Mouse (Mus musculus) spleen, adult 2 months (tissue): ENCODE results near the gene D10Wsu102e. TPM values are rescaled to one million over a fixed set of nuclear protein-coding genes. Genes with fewer than 3 reads are reported as not detected.
"Not testable (repeated sequence)": the region's sequence is repeated elsewhere in the genome, so short reads cannot be mapped to it uniquely, and the experiment has no call there.

ENCODE experiments used
- DNase-seq, 2 experiments: peaks; one replicate each; pipeline versions ENCODE4 v3.0.0 to v3.0.0-alpha.2; 2012 to 2021; ENCODE audit warnings: low spot score in 2 of 2, low read depth in 1 of 2
- H3K27ac ChIP-seq: fragments of 200-500 bp; 2 replicates; pipeline ENCODE4 v1.5.1; 2012; ENCODE audit warnings: low read length, inconsistent platforms; ENCODE audit not compliant: insufficient read depth
- H3K27me3 ChIP-seq: fragments of 200-500 bp; 2 replicates; pipeline ENCODE4 v1.6.1; 2012; ENCODE audit warnings: mild to moderate bottlenecking, moderate library complexity, low read length, inconsistent platforms; ENCODE audit not compliant: control insufficient read depth, insufficient read depth
- H3K36me3 ChIP-seq: fragments of 200-500 bp; 2 replicates; pipeline ENCODE4 v1.6.1; 2012; ENCODE audit warnings: mild to moderate bottlenecking, low read length, inconsistent platforms; ENCODE audit not compliant: control insufficient read depth, insufficient read depth
- H3K4me1 ChIP-seq: fragments of 200-500 bp; 2 replicates; pipeline ENCODE4 v1.6.1; 2011; ENCODE audit warnings: inconsistent platforms; ENCODE audit not compliant: control insufficient read depth, insufficient read depth, insufficient read length
- H3K4me3 ChIP-seq: fragments of 200-500 bp; 2 replicates; pipeline ENCODE4 v1.5.1; 2011; ENCODE audit warnings: mild to moderate bottlenecking, inconsistent platforms; ENCODE audit not compliant: insufficient read depth, insufficient read length; ENCODE audit errors: extremely low read depth
- CTCF ChIP-seq: fragments of 200-500 bp; IDR thresholded peaks from 2 replicates; pipeline ENCODE4 v1.5.1; 2011; ENCODE audit warnings: mild to moderate bottlenecking, inconsistent platforms; ENCODE audit not compliant: insufficient read depth, insufficient read length, insufficient replicate concordance; ENCODE audit errors: extremely low read depth
- POLR2A ChIP-seq: fragments of 200-500 bp; IDR thresholded peaks from 2 replicates; pipeline ENCODE4 v1.6.1; 2011; ENCODE audit warnings: low read depth, low read length, inconsistent platforms
- WGBS: fragments of 180-500 bp; shearing (Covaris S2); methylation state at CpG from one replicate; pipeline ENCODE4 v1.1.7; 2018; 5-methylcytosine and 5-hydroxymethylcytosine counted together
- polyA plus RNA-seq: library from polyadenylated mRNA; depleted of rRNA; stranded (reverse); fragments of >200 nt; gene quantifications from 2 replicates; pipeline ENCODE4 v1.2.3, GENCODE M21; 2012

D10Wsu102e gene
- polyA plus RNA-seq, 1 experiment: 0.29 TPM

DNA sequence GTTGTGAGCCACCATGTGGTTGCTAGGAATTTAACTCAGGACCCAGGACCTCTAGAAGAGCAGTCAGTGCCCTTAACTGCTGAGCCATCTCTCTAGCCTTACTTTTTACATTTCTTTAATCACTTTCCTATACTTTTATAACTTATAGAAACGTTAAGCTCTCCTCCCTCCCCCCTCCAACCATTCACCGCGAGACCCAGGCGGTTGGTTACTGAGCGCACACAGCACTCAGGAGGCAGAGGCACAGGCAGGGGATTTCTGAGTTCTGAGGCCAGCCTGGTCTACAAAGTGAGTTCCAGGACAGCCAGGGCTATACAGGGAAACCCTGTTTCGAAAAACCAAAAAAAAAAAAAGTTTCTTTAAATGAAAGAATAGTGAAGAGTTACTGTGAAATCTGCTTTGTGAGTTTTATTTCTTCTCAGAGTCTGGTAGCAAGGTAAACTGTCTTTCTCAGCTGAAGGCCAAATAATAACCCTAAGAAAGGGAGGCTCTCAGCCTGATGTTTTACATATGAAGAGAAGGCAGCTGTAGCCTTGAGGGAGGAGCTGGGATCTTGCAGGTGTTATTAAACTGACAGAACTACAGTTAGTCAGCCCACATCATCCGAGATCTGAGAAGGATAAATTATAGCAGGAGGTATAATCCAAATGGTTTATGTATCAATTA is 14.2 kb upstream of the D10Wsu102e start:
- Histone ChIP-seq H3K4me1 (peaks cover 4% of the 10 kb centered on the region; the same call in 1 of the 2 replicates), H3K4me3 (no peak overlapping the region), H3K27ac (no peak overlapping the region), H3K27me3 (no peaks in the 10 kb centered on the region), H3K36me3 (no peaks in the 10 kb centered on the region)
- TF ChIP-seq POLR2A (no peak), CTCF (no peak)
- no peak for DNase-seq
- 72% methylated on average over 7 of the region's 7 CpGs for WGBS

GRCm38 (mm10) chr10:83346359-83346736 is 13.7 kb upstream of the D10Wsu102e start:
- DNase-seq: no peak
- H3K4me1 ChIP-seq: peaks cover 3% of the 10 kb centered on the region; the same call in 1 of the 2 replicates
- no peak overlapping the region for H3K27ac ChIP-seq
- H3K27me3 ChIP-seq: no peaks in the 10 kb centered on the region
- WGBS: 79% methylated on average over 5 of the region's 5 CpGs
- TF ChIP-seq POLR2A (no peak), CTCF (no peak)
- H3K36me3 ChIP-seq: no peaks in the 10 kb centered on the region
- no peak overlapping the region for H3K4me3 ChIP-seq

- DNase-seq: no peak
- no peaks in the 10 kb centered on the region for H3K36me3 ChIP-seq
- H3K27me3 ChIP-seq: no peaks in the 10 kb centered on the region
- no peak overlapping the region for H3K27ac ChIP-seq
- peaks cover 2% of the 10 kb centered on the region; the same call in 1 of the 2 replicates for H3K4me1 ChIP-seq
- TF ChIP-seq CTCF (no peak), POLR2A (no peak)
- 73% methylated on average over 7 of the region's 7 CpGs for WGBS
- H3K4me3 ChIP-seq: no peak overlapping the region
Observed at GRCm38 (mm10) chr10:83347494-83347893, 12.5 kb upstream of the D10Wsu102e start.

DNA sequence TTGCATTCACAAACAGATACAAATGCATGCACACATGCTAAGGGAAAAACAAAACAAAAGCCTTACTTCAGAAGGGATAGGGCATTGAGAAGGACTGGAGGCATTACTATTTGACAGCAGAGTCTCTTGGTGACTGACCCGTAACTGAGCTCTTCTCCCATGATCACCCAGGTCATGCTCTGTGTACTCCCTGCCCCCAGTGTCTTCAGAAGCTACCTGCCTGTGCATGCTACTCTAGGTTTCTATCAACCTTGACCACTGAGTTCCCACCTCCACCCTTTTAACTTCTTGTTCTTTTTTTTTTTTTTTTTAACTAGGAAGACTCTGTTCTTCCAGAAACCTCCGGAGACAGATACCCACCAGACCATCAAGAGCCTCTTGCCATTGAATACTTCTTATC is 9.3 kb upstream of the D10Wsu102e start:
- DNase-seq: no peak
- 71% methylated on average over 2 of the region's 2 CpGs for WGBS
- TF ChIP-seq CTCF (no peak), POLR2A (no peak)
- Histone ChIP-seq H3K36me3 (no peaks in the 10 kb centered on the region), H3K4me1 (peaks cover 2% of the 10 kb centered on the region; the same call in 1 of the 2 replicates), H3K4me3 (no peak overlapping the region), H3K27me3 (no peaks in the 10 kb centered on the region), H3K27ac (no peak overlapping the region)

GRCm38 (mm10) chr10:83351779-83352178 is 8.2 kb upstream of the D10Wsu102e start:
- WGBS: 92% methylated on average over 4 of the region's 4 CpGs
- not testable (repeated sequence) for DNase-seq, H3K36me3 ChIP-seq

GRCm38 (mm10) chr10:83353680-83354332 is 6.2 kb upstream of the D10Wsu102e start:
- 42% methylated on average over 14 of the region's 14 CpGs for WGBS
- Histone ChIP-seq H3K36me3 (no peaks in the 10 kb centered on the region), H3K4me3 (no peak overlapping the region), H3K27ac (peak overlapping the region; percentile 12; the same call in 1 of the 2 replicates), H3K27me3 (no peaks in the 10 kb centered on the region), H3K4me1 (peaks cover 2% of the 10 kb centered on the region; the same call in 1 of the 2 replicates)
- DNase-seq: no peak
- TF ChIP-seq POLR2A (no peak), CTCF (no peak)

More at GRCm38 (mm10) chr10:83351779-83352178, 8.2 kb upstream of the D10Wsu102e start:
- not testable (repeated sequence) for H3K27ac ChIP-seq, H3K4me1 ChIP-seq, H3K4me3 ChIP-seq, H3K27me3 ChIP-seq

DNA sequence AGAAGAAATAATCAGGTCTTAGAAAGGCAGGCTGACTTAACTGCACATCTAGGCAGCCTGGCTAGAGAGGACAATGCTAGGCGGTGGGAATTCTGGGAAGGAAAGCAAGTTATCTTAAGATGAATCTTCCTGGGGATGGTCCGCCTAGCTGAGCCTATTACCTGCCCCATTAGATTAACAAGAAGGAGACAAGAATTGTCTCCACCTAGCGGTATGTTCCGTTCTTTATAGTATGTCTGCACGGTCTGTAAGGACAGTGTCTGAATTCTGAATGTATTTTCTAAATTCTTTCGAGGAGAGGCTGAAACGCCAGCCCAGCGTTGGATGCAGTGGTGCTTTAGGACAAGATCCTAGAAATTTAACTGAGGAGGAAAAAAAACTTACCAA is 5.7 kb upstream of the D10Wsu102e start:
- peak overlapping the region; percentile 12; the same call in 1 of the 2 replicates for H3K27ac ChIP-seq
- peaks cover 2% of the 10 kb centered on the region; the same call in 1 of the 2 replicates for H3K4me1 ChIP-seq
- WGBS: 65% methylated on average over 8 of the region's 8 CpGs
- no peak for DNase-seq
- H3K36me3 ChIP-seq: no peaks in the 10 kb centered on the region
- H3K4me3 ChIP-seq: no peak overlapping the region
- H3K27me3 ChIP-seq: no peaks in the 10 kb centered on the region
- no peak for TF ChIP-seq POLR2A
- TF ChIP-seq CTCF: no peak
